Mouse (Mus musculus) limb, embryonic 14.5 days (tissue): Measurements from ENCODE around the gene 1110032A03Rik. TPM values are rescaled to one million over a fixed set of nuclear protein-coding genes. Genes with fewer than 3 reads are reported as not detected.

Experiments used
- ATAC-seq: fragments of 200-750 bp; cut with Nextera tagmentation; 2 replicates; pipeline ENCODE4 v1.8.0; 2017; ENCODE audit warnings: low read depth, moderate number of reproducible peaks, moderate TSS enrichment; ENCODE audit not compliant: low FRiP score
- DNase-seq: peaks from one replicate; pipeline ENCODE4 v3.0.0-alpha.2; 2015; ENCODE audit warnings: low spot score
- H3K27ac ChIP-seq: fragments of 300-500 bp; sonication (generic); replicated peaks from 2 replicates; pipeline ENCODE4 v1.5.1; 2014; ENCODE audit warnings: low read depth, mild to moderate bottlenecking, low read length, moderate library complexity, mixed read lengths
- H3K27me3 ChIP-seq: fragments of 300-500 bp; sonication (generic); 2 replicates; pipeline ENCODE4 v1.6.1; 2014; ENCODE audit warnings: low read length, mixed read lengths; ENCODE audit not compliant: control insufficient read depth, insufficient read depth
- H3K36me3 ChIP-seq: fragments of 300-500 bp; sonication (generic); 2 replicates; pipeline ENCODE4 v1.6.1; 2014; ENCODE audit warnings: mild to moderate bottlenecking, low read length, moderate library complexity, mixed read lengths; ENCODE audit not compliant: control insufficient read depth, insufficient read depth
- H3K4me1 ChIP-seq: fragments of 300-500 bp; sonication (generic); 2 replicates; pipeline ENCODE4 v1.6.1; 2014; ENCODE audit warnings: antibody characterized with exemption, low read length, mixed read lengths; ENCODE audit not compliant: control insufficient read depth, insufficient read depth
- H3K4me2 ChIP-seq: fragments of 300-500 bp; sonication (generic); replicated peaks from 2 replicates; pipeline ENCODE4 v1.6.1; 2014; ENCODE audit warnings: low read depth, mild to moderate bottlenecking, low read length, moderate library complexity; ENCODE audit not compliant: severe bottlenecking
- H3K4me3 ChIP-seq: fragments of 300-500 bp; sonication (generic); replicated peaks from 2 replicates; pipeline ENCODE4 v1.5.1; 2014; ENCODE audit warnings: low read length
- H3K9ac ChIP-seq: fragments of 300-500 bp; sonication (generic); 2 replicates; pipeline ENCODE4 v1.6.1; 2014; ENCODE audit warnings: mild to moderate bottlenecking, low read depth, low read length, moderate library complexity; ENCODE audit not compliant: severe bottlenecking
- H3K9me3 ChIP-seq: fragments of 300-500 bp; sonication (generic); 2 replicates; pipeline ENCODE4 v1.6.1; 2016; ENCODE audit warnings: low read length; ENCODE audit not compliant: control insufficient read depth
- POLR2A ChIP-seq: fragments of 200-500 bp; IDR thresholded peaks from 2 replicates; pipeline ENCODE4 v1.8.0; 2012; ENCODE audit warnings: inconsistent platforms, mild to moderate bottlenecking, moderate library complexity, borderline replicate concordance; ENCODE audit not compliant: insufficient read depth, insufficient read length; ENCODE audit errors: extremely low read depth
- WGBS: fragments of 180-500 bp; shearing (Covaris S2); extraction: QIAGEN DNeasy Blood & Tissue Kit; methylation state at CpG from one replicate; pipeline ENCODE4 v1.1.7; 2014; 5-methylcytosine and 5-hydroxymethylcytosine counted together
- polyA plus RNA-seq, 2 experiments: library from polyadenylated mRNA; depleted of rRNA in 1 of 2; stranded (reverse) in 1 of 2; unstranded in 1 of 2; fragments of >200 nt; fragmentation: Nextera tagmentation in 1 of 2; extraction: Ambion mirVana in 1 of 2; gene quantifications; 2 replicates each; pipeline versions ENCODE4 v1.2.1 to v1.2.3; 2012 to 2014

1110032A03Rik gene
- polyA plus RNA-seq, 2 experiments, result 25.5 to 27.1 TPM

DNA sequence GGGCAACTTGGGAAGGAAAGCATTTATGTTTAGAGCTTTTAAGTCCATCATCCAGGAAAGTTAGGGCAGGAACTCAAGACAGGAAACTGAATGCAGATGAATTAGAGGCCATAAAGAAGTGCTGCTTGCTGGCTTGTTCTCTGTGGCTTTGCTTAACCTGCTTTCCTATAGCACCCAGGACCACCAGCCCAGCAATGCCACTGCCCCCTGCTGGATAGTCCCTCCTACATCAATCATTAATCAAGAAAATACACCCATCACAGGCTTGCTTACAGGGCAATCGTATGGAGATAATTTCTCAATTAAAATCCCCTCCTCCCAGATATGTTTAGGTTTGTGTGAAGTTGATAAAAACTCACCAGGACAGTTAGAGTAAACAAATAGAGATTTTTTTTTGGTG, 12.0 kb downstream of the 1110032A03Rik start:
- no peak for TF ChIP-seq POLR2A
- no peak for ATAC-seq
- DNase-seq, result peak; percentile 27
- Histone ChIP-seq H3K4me2 (no peak overlapping the region), H3K27me3 (no peaks in the 10 kb centered on the region), H3K9me3 (no peaks in the 10 kb centered on the region), H3K27ac (no peak overlapping the region), H3K36me3 (peaks cover 3% of the 10 kb centered on the region; the same call in 1 of the 2 replicates), H3K4me3 (no peak overlapping the region), H3K4me1 (peaks cover 5% of the 10 kb centered on the region; the same call in 1 of the 2 replicates), H3K9ac (no peak overlapping the region)
- WGBS, result 64% methylated on average over 1 of the region's 1 CpGs

GRCm38 (mm10) chr9:50761520-50762243, 13.6 kb downstream of the 1110032A03Rik start:
- ATAC-seq (no peak), DNase-seq (no peak)
- Histone ChIP-seq H3K9ac (no peak overlapping the region), H3K27me3 (no peaks in the 10 kb centered on the region), H3K4me2 (no peak overlapping the region), H3K4me1 (no peaks in the 10 kb centered on the region), H3K4me3 (no peak overlapping the region), H3K27ac (no peak overlapping the region), H3K9me3 (no peaks in the 10 kb centered on the region), H3K36me3 (peaks cover 3% of the 10 kb centered on the region; the same call in 1 of the 2 replicates)
- WGBS, result 66% methylated on average over 6 of the region's 6 CpGs
- no peak for TF ChIP-seq POLR2A

- Histone ChIP-seq H3K9ac (no peak overlapping the region), H3K4me2 (no peak overlapping the region), H3K27ac (no peak overlapping the region), H3K27me3 (no peaks in the 10 kb centered on the region), H3K36me3 (no peaks in the 10 kb centered on the region), H3K4me1 (peaks cover 8% of the 10 kb centered on the region), H3K4me3 (no peak overlapping the region), H3K9me3 (no peaks in the 10 kb centered on the region)
- TF ChIP-seq POLR2A, result no peak
- DNase-seq, result no peak
- 47% methylated on average over 5 of the region's 5 CpGs for WGBS
- ATAC-seq, result no peak
Measured at GRCm38 (mm10) chr9:50756711-50757110, 18.6 kb downstream of the 1110032A03Rik start.

DNA sequence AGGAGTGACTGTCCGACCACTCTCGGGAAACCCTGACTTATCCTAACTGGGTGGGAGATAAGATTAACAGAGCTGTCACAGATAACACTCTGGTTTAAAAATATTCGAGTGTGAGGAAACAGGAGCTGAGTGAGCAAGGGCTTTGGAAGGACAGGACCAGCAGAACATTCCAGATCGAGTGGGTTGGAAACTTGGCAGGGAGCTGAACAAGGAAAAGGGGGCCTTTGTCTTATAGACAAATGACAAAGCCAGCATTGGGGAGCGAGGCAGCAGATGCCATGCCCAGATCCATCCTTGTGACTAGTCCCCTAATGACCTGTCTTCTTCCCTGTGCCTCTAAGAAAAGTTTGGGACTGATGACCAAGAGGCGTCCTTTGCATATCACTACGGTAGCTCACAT, 21.4 kb downstream of the 1110032A03Rik start:
- Histone ChIP-seq H3K27ac (no peak overlapping the region), H3K4me1 (peaks cover 10% of the 10 kb centered on the region), H3K36me3 (no peaks in the 10 kb centered on the region), H3K9me3 (no peaks in the 10 kb centered on the region), H3K27me3 (no peaks in the 10 kb centered on the region), H3K9ac (no peak overlapping the region), H3K4me3 (no peak overlapping the region), H3K4me2 (no peak overlapping the region)
- DNase-seq (no peak), ATAC-seq (no peak)
- WGBS, result 83% methylated on average over 7 of the region's 7 CpGs
- no peak for TF ChIP-seq POLR2A

- H3K9me3 ChIP-seq, result no peaks in the 10 kb centered on the region
- H3K9ac ChIP-seq, result no peak overlapping the region
- TF ChIP-seq POLR2A, result no peak
- DNase-seq (peak; percentile 63), ATAC-seq (peak; percentile 75)
- H3K4me1 ChIP-seq, result peaks cover 10% of the 10 kb centered on the region
- H3K36me3 ChIP-seq, result no peaks in the 10 kb centered on the region
- no peaks in the 10 kb centered on the region for H3K27me3 ChIP-seq
- 0 out of 2 replicates have a peak overlapping the region, but pooled peaks have one; percentile 3 for H3K4me3 ChIP-seq
- no peak overlapping the region for H3K4me2 ChIP-seq
- no peak overlapping the region for H3K27ac ChIP-seq
- WGBS, result 68% methylated on average over 17 of the region's 17 CpGs
Measured at GRCm38 (mm10) chr9:50752784-50753615, 22.3 kb downstream of the 1110032A03Rik start.
